Mouse (Mus musculus): ENCODE measurements at regions not wholly inside any gene's neighbourhood (a gene's known extent, or its start where the extent isn't known, plus 50 kb on each side); places are given as distances from the start of the nearest gene placed in this dataset.

DNA sequence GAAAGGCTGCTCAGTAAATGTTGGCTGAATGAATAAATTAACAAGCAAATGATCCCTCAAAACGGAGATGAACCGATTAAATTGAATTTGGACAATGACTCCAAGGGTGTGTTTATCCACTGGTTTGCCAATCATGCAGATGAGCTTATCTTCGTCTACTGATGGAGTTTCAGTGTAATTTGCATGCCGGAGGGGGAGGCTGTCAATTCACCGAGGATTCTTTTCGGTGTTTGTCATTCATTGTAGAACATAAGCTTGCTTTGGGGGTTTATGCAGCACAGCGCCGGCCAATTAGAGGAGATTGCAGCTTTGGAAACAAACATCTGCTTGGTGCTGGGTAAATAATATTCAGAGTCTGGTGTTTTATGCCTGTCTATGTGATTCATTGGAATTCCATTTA is 132.7 kb downstream of the Otoa start:
- 87% methylated on average over 8 of the region's 8 CpGs for WGBS
- Histone ChIP-seq H3K27ac (ENCODE audit: low read length) (no peak overlapping the region), H3K4me2 (replicated peaks; ENCODE audit: low read depth, low read length) (no peak overlapping the region), H3K9me3 (ENCODE audit: low read length) (no peaks in the 10 kb centered on the region), H3K9ac (replicated peaks; ENCODE audit: low read length) (no peak overlapping the region), H3K36me3 (ENCODE audit: insufficient read depth, low read length) (no peaks in the 10 kb centered on the region), H3K27me3 (ENCODE audit: insufficient read depth, low read length) (no peaks in the 10 kb centered on the region), H3K4me1 (ENCODE audit: insufficient read depth, low read length) (no peaks in the 10 kb centered on the region), H3K4me3 (ENCODE audit: low read length) (no peak overlapping the region)
- ATAC-seq (ENCODE audit: low FRiP score, low TSS enrichment): no peak

DNA sequence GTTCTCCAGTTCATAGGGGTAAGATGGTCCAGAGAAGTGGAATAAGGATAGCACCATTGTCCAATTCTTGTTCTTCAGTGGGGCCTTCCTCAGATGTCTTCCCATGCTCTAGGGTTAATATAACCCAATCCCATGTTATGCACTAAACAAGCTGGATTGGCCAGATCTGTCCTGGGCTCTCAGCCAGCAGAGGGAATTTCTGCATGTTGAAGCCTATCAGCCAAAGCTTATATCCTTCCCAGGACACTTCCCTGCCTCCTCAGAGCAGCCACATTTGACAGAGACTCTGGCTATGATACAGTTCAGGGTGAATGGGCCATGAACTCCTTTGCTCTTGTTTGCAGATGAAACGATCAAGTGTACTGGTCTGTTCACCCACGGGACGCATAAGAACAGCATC is 133.6 kb downstream of the Otoa start:
- no peak for ATAC-seq (ENCODE audit: low FRiP score, low TSS enrichment)
- H3K27ac ChIP-seq (ENCODE audit: low read length): no peak overlapping the region
- no peaks in the 10 kb centered on the region for H3K4me1 ChIP-seq (ENCODE audit: insufficient read depth, low read length)
- whole genome bisulfite sequencing: 71% methylated on average over 3 of the region's 3 CpGs
- no peak overlapping the region for H3K4me2 ChIP-seq (replicated peaks; ENCODE audit: low read depth, low read length)
- no peaks in the 10 kb centered on the region for H3K9me3 ChIP-seq (ENCODE audit: low read length)
- no peak overlapping the region for H3K9ac ChIP-seq (replicated peaks; ENCODE audit: low read length)
- H3K4me3 ChIP-seq (ENCODE audit: low read length): no peak overlapping the region
- H3K36me3 ChIP-seq (ENCODE audit: insufficient read depth, low read length): no peaks in the 10 kb centered on the region
- no peaks in the 10 kb centered on the region for H3K27me3 ChIP-seq (ENCODE audit: insufficient read depth, low read length)

GRCm38 (mm10) chr7:121215735-121216134 is 134.3 kb downstream of the Otoa start:
- Histone ChIP-seq H3K4me2 (replicated peaks; ENCODE audit: low read depth, low read length) (no peak overlapping the region), H3K9me3 (ENCODE audit: low read length) (no peaks in the 10 kb centered on the region), H3K4me1 (ENCODE audit: insufficient read depth, low read length) (no peaks in the 10 kb centered on the region), H3K27me3 (ENCODE audit: insufficient read depth, low read length) (no peaks in the 10 kb centered on the region), H3K36me3 (ENCODE audit: insufficient read depth, low read length) (no peaks in the 10 kb centered on the region), H3K27ac (ENCODE audit: low read length) (no peak overlapping the region), H3K9ac (replicated peaks; ENCODE audit: low read length) (no peak overlapping the region), H3K4me3 (ENCODE audit: low read length) (no peak overlapping the region)
- ATAC-seq (ENCODE audit: low FRiP score, low TSS enrichment): no peak
- WGBS: 61% methylated on average over 1 of the region's 1 CpGs

DNA sequence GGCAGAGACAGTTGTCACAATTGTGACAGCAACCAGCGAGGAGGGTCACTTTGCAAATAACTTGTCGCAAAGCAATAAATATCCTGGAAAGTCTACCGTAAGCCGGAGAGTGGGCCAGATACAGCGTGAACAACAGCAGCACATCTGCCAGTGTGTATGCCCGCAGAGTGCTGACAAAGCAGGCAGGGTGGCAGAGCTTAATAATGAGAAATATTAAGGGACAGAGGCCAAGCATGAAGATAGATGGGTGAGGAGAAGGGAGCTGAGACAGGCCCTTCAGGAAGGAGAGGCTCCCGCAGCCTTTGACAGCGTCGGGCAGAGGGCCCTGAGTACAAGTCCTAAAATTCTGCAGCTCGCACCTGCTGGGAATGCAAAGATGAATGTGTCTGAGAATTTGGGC is 136.6 kb downstream of the Otoa start:
- no peak for ATAC-seq (ENCODE audit: low FRiP score, low TSS enrichment)
- Histone ChIP-seq H3K27ac (ENCODE audit: low read length) (no peak overlapping the region), H3K27me3 (ENCODE audit: insufficient read depth, low read length) (no peaks in the 10 kb centered on the region), H3K9me3 (ENCODE audit: low read length) (no peaks in the 10 kb centered on the region), H3K9ac (replicated peaks; ENCODE audit: low read length) (no peak overlapping the region), H3K4me3 (ENCODE audit: low read length) (no peak overlapping the region), H3K4me1 (ENCODE audit: insufficient read depth, low read length) (no peaks in the 10 kb centered on the region), H3K36me3 (ENCODE audit: insufficient read depth, low read length) (no peaks in the 10 kb centered on the region), H3K4me2 (replicated peaks; ENCODE audit: low read depth, low read length) (no peak overlapping the region)
- 59% methylated on average over 10 of the region's 10 CpGs for WGBS

DNA sequence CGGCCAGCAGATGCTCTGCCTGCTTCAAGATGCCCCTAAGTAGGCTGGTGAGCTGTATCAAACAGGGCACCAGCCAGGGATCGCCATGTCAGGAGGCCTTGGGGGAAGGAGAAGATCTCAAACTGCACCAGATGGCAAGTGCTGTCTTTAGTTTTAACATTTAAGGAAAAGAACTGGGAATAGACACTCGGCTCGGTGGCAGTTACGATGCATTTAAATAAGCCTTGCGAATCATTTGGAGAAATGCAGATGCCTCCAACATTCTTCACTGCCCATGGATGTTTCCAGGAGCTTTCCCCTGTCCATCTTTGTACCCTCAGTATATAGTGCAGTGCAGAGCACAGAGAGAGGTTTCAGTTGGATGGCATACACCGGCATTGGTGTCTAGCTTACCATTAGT is 139.7 kb downstream of the Otoa start:
- no peaks in the 10 kb centered on the region for H3K9me3 ChIP-seq (ENCODE audit: low read length)
- H3K4me3 ChIP-seq (ENCODE audit: low read length): no peak overlapping the region
- H3K36me3 ChIP-seq (ENCODE audit: insufficient read depth, low read length): no peaks in the 10 kb centered on the region
- H3K27ac ChIP-seq (ENCODE audit: low read length): no peak overlapping the region
- no peak overlapping the region for H3K9ac ChIP-seq (replicated peaks; ENCODE audit: low read length)
- H3K27me3 ChIP-seq (ENCODE audit: insufficient read depth, low read length): no peaks in the 10 kb centered on the region
- ATAC-seq (ENCODE audit: low FRiP score, low TSS enrichment): no peak
- no peaks in the 10 kb centered on the region for H3K4me1 ChIP-seq (ENCODE audit: insufficient read depth, low read length)
- 83% methylated on average over 7 of the region's 7 CpGs for WGBS
- H3K4me2 ChIP-seq (replicated peaks; ENCODE audit: low read depth, low read length): no peak overlapping the region

DNA sequence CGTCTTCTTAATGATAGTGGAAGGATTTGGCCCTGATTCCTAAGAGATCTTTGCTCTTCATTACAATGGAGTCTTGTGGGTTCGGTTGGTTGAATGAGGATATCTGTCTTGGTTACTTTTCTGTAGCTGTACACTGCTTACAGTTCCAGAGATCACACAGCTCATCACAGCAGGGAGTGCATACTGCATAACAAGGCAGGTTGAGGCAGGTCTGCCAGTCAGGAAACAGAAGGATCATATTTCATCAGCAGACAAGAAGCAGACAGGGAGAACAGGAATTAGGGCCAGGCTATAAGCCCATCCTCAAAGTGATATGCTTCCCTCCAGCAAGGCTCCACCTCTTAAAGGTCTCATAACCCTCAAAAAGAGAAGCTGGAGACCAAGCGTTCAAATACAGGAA is 150.4 kb downstream of the Otoa start:
- no peak for ATAC-seq (ENCODE audit: low FRiP score, low TSS enrichment)
- H3K27ac ChIP-seq (ENCODE audit: low read length): no peak overlapping the region
- H3K4me2 ChIP-seq (replicated peaks; ENCODE audit: low read depth, low read length): no peak overlapping the region
- H3K4me1 ChIP-seq (ENCODE audit: insufficient read depth, low read length): no peaks in the 10 kb centered on the region
- no peak overlapping the region for H3K9ac ChIP-seq (replicated peaks; ENCODE audit: low read length)
- no peaks in the 10 kb centered on the region for H3K9me3 ChIP-seq (ENCODE audit: low read length)
- WGBS: 86% methylated on average over 3 of the region's 3 CpGs
- H3K4me3 ChIP-seq (ENCODE audit: low read length): no peak overlapping the region
- no peaks in the 10 kb centered on the region for H3K27me3 ChIP-seq (ENCODE audit: insufficient read depth, low read length)
- H3K36me3 ChIP-seq (ENCODE audit: insufficient read depth, low read length): no peaks in the 10 kb centered on the region

DNA sequence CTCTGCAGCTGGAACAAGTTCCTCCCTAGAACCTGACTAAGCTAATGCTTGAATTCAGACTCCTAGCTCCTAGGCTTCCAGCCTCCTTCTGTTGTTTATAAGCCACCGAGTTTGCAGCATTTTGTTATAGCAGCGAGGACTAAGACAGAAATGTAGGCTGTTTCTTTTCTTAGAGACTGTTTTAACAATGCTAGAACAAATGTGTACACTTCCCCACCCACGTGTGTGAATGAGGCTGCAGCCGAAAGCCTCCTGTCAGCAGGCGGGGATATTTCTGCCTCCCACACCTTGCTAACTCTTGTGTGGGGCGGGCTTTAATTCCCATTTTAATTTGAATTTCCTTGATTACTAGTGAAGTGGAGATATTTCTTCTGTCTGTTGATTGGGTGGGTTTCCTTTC is 153.4 kb downstream of the Otoa start:
- Histone ChIP-seq H3K4me2 (replicated peaks; ENCODE audit: low read depth, low read length) (no peak overlapping the region), H3K4me1 (ENCODE audit: insufficient read depth, low read length) (no peaks in the 10 kb centered on the region), H3K4me3 (ENCODE audit: low read length) (no peak overlapping the region), H3K27ac (ENCODE audit: low read length) (no peak overlapping the region), H3K36me3 (ENCODE audit: insufficient read depth, low read length) (no peaks in the 10 kb centered on the region), H3K27me3 (ENCODE audit: insufficient read depth, low read length) (no peaks in the 10 kb centered on the region), H3K9me3 (ENCODE audit: low read length) (no peaks in the 10 kb centered on the region), H3K9ac (replicated peaks; ENCODE audit: low read length) (no peak overlapping the region)
- ATAC-seq (ENCODE audit: low FRiP score, low TSS enrichment): no peak
- 60% methylated on average over 6 of the region's 6 CpGs for WGBS

DNA sequence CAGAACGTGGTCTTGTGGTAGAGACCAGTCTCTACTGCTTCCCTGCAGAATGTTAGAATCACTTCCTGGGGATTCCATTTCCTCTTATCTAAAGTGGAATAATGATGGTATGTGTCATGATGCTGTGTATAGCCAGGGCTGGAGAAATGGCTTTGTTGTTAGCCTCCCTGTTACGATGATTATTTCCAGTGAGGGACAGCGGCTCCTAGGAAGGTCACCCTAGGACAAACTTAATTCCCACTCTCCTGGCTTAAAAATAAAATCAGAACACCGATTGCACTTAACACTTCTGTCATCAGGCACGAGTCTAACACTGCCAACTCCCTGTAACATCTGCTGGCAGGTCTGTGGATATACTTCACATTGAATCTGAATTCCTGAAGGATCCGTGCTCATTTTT is 151.9 kb upstream of the Hs3st2 start:
- ATAC-seq (ENCODE audit: low FRiP score, low TSS enrichment): no peak
- Histone ChIP-seq H3K27ac (ENCODE audit: low read length) (no peak overlapping the region), H3K4me3 (ENCODE audit: low read length) (no peak overlapping the region), H3K4me2 (replicated peaks; ENCODE audit: low read depth, low read length) (no peak overlapping the region), H3K4me1 (ENCODE audit: insufficient read depth, low read length) (no peaks in the 10 kb centered on the region), H3K36me3 (ENCODE audit: insufficient read depth, low read length) (no peaks in the 10 kb centered on the region), H3K9ac (replicated peaks; ENCODE audit: low read length) (no peak overlapping the region), H3K27me3 (ENCODE audit: insufficient read depth, low read length) (no peaks in the 10 kb centered on the region), H3K9me3 (ENCODE audit: low read length) (no peaks in the 10 kb centered on the region)
- 69% methylated on average over 6 of the region's 6 CpGs for WGBS

GRCm38 (mm10) chr7:121247845-121248244 is 143.8 kb upstream of the Hs3st2 start:
- Histone ChIP-seq H3K36me3 (ENCODE audit: insufficient read depth, low read length) (no peaks in the 10 kb centered on the region), H3K4me2 (replicated peaks; ENCODE audit: low read depth, low read length) (no peak overlapping the region), H3K9me3 (ENCODE audit: low read length) (no peaks in the 10 kb centered on the region), H3K4me3 (ENCODE audit: low read length) (no peak overlapping the region), H3K27ac (ENCODE audit: low read length) (no peak overlapping the region), H3K4me1 (ENCODE audit: insufficient read depth, low read length) (no peaks in the 10 kb centered on the region), H3K27me3 (ENCODE audit: insufficient read depth, low read length) (no peaks in the 10 kb centered on the region), H3K9ac (replicated peaks; ENCODE audit: low read length) (no peak overlapping the region)
- 88% methylated on average over 6 of the region's 6 CpGs for WGBS
- ATAC-seq (ENCODE audit: low FRiP score, low TSS enrichment): no peak

DNA sequence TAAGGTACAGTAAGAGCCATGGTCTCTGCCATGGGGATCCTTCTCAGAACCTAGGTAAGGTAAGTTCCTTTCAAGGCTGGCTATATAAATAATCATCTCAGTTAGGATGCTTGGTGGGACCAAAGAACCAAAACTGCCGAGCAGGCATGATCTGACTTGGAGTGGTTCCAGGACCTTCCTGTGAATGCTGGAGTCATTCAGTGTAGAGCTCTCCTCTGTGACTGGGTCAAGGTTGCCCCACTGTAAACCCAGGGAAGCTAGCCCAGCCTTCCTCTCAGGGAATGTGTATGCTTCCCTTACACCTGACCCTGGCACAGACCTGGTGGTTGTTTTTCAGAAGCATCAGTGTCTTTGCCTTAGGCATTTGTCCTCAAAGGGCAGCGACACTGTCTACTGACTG is 134.2 kb upstream of the Hs3st2 start:
- WGBS: 74% methylated on average over 2 of the region's 2 CpGs
- Histone ChIP-seq H3K36me3 (ENCODE audit: insufficient read depth, low read length) (no peaks in the 10 kb centered on the region), H3K9me3 (ENCODE audit: low read length) (no peaks in the 10 kb centered on the region)

More for the DNA sequence above, 134.2 kb upstream of the Hs3st2 start:
- H3K27ac ChIP-seq (ENCODE audit: low read length): no peak overlapping the region
- no peak overlapping the region for H3K4me2 ChIP-seq (replicated peaks; ENCODE audit: low read depth, low read length)
- ATAC-seq (ENCODE audit: low FRiP score, low TSS enrichment): no peak
- H3K4me3 ChIP-seq (ENCODE audit: low read length): no peak overlapping the region
- no peak overlapping the region for H3K9ac ChIP-seq (replicated peaks; ENCODE audit: low read length)
- no peaks in the 10 kb centered on the region for H3K27me3 ChIP-seq (ENCODE audit: insufficient read depth, low read length)
- H3K4me1 ChIP-seq (ENCODE audit: insufficient read depth, low read length): no peaks in the 10 kb centered on the region

Data from kidney, embryonic 16.5 days (tissue).